Mouse (Mus musculus): ENCODE data around the gene Tex30.

The Tex30 gene

GRCm38 (mm10) chr1:44041797-44042554 is 60.3 kb downstream of the Tex30 start:
- peak; percentile 68 for DNase-seq (ENCODE audit: low spot score)
